Mouse (Mus musculus): ENCODE data around the gene Asb8.

- TF ChIP-seq CTCF (IDR thresholded peaks at IDR 0.05) (no peak), EP300 (IDR thresholded peaks at IDR 0.05) (no peak)
Observed at GRCm38 (mm10) chr15:98214130-98214529, 48.7 kb upstream of the Asb8 start.
